Mouse (Mus musculus) limb, embryonic 13.5 days (tissue): Measurements from ENCODE around the gene Parvb. TPM values are rescaled to one million over a fixed set of nuclear protein-coding genes. Genes with fewer than 3 reads are reported as not detected.

ENCODE experiments used
- ATAC-seq: fragments of 200-750 bp; cut with Nextera tagmentation; 2 replicates; pipeline ENCODE4 v1.8.0; 2017; ENCODE audit warnings: low read depth, moderate number of reproducible peaks, moderate TSS enrichment; ENCODE audit not compliant: low FRiP score
- H3K27ac ChIP-seq: fragments of 300-500 bp; sonication (generic); 2 replicates; pipeline ENCODE4 v1.5.1; 2015; ENCODE audit warnings: inconsistent platforms, mild to moderate bottlenecking, moderate library complexity
- H3K27me3 ChIP-seq: fragments of 300-500 bp; sonication (generic); 2 replicates; pipeline ENCODE4 v1.6.1; 2015; ENCODE audit warnings: mild to moderate bottlenecking, inconsistent platforms
- H3K36me3 ChIP-seq: fragments of 300-500 bp; sonication (generic); 2 replicates; pipeline ENCODE4 v1.6.1; 2015; ENCODE audit warnings: inconsistent platforms, mild to moderate bottlenecking, moderate library complexity
- H3K4me1 ChIP-seq: fragments of 300-500 bp; sonication (generic); 2 replicates; pipeline ENCODE4 v1.6.1; 2015; ENCODE audit warnings: inconsistent platforms
- H3K4me2 ChIP-seq: fragments of 300-500 bp; sonication (generic); replicated peaks from 2 replicates; pipeline ENCODE4 v1.6.1; 2015; ENCODE audit warnings: inconsistent platforms, mild to moderate bottlenecking, moderate library complexity
- H3K4me3 ChIP-seq: fragments of 300-500 bp; sonication (generic); 2 replicates; pipeline ENCODE4 v1.5.1; 2015; ENCODE audit warnings: moderate library complexity, mild to moderate bottlenecking, inconsistent platforms
- H3K9ac ChIP-seq: fragments of 300-500 bp; sonication (generic); 2 replicates; pipeline ENCODE4 v1.6.1; 2015; ENCODE audit warnings: mild to moderate bottlenecking, inconsistent platforms
- H3K9me3 ChIP-seq: fragments of 300-500 bp; sonication (generic); 2 replicates; pipeline ENCODE4 v1.6.1; 2016; ENCODE audit warnings: inconsistent platforms
- WGBS: fragments of 180-500 bp; shearing (Covaris S2); methylation state at CpG from one replicate; pipeline ENCODE4 v1.1.7; 2015; 5-methylcytosine and 5-hydroxymethylcytosine counted together
- polyA plus RNA-seq: library from polyadenylated mRNA; unstranded; fragments of >200 nt; fragmentation: Nextera tagmentation; extraction: Ambion mirVana; gene quantifications from 2 replicates; pipeline ENCODE4 v1.2.1, GENCODE M21; 2015

The Parvb gene
- polyA plus RNA-seq, 1 experiment from 2014 or later: 3.7 TPM

- no peaks in the 10 kb centered on the region for H3K36me3 ChIP-seq
- H3K4me2 ChIP-seq: no peak overlapping the region
- peaks cover 5% of the 10 kb centered on the region; the same call in 1 of the 2 replicates for H3K9me3 ChIP-seq
- WGBS: 75% methylated on average over 8 of the region's 8 CpGs
- no peak for ATAC-seq
- no peaks in the 10 kb centered on the region for H3K27me3 ChIP-seq
- H3K27ac ChIP-seq: no peak overlapping the region
- no peak overlapping the region for H3K4me3 ChIP-seq
- peaks cover 12% of the 10 kb centered on the region for H3K4me1 ChIP-seq
- no peak overlapping the region for H3K9ac ChIP-seq
These were observed 89.8 kb downstream of the Parvb start for GRCm38 (mm10) chr15:84321544-84322174.

GRCm38 (mm10) chr15:84323966-84324869, 92.4 kb downstream of the Parvb start, which contains the start of gene Parvg:
Gene Parvg, plus strand, starts transcription at chr15:84324026.
- no peak within 1 kb of the TSS for H3K9ac ChIP-seq
- 70% methylated on average over 10 of the region's 10 CpGs for WGBS
- ATAC-seq: no peak
- H3K9me3 ChIP-seq: no peaks in the 10 kb centered on the region
- H3K4me2 ChIP-seq: no peak within 1 kb of the TSS
- peaks cover 16% of the 10 kb centered on the region for H3K4me1 ChIP-seq
- no peaks in the 10 kb centered on the region for H3K27me3 ChIP-seq
- no peaks in the 10 kb centered on the region for H3K36me3 ChIP-seq
- no peak within 1 kb of the TSS for H3K4me3 ChIP-seq
- H3K27ac ChIP-seq: no peak within 1 kb of the TSS

- 67% methylated on average over 8 of the region's 8 CpGs for WGBS
These were observed 93.2 kb downstream of the Parvb start for GRCm38 (mm10) chr15:84324870-84325553.

GRCm38 (mm10) chr15:84325736-84326135, 93.9 kb downstream of the Parvb start:
- Histone ChIP-seq H3K4me1 (peaks cover 9% of the 10 kb centered on the region), H3K4me2 (no peak overlapping the region), H3K4me3 (no peak overlapping the region), H3K9ac (no peak overlapping the region), H3K9me3 (no peaks in the 10 kb centered on the region), H3K27ac (no peak overlapping the region), H3K27me3 (no peaks in the 10 kb centered on the region), H3K36me3 (no peaks in the 10 kb centered on the region)
- 45% methylated on average over 12 of the region's 12 CpGs for WGBS
- ATAC-seq: no peak

More at GRCm38 (mm10) chr15:84324870-84325553, 93.2 kb downstream of the Parvb start:
- Histone ChIP-seq H3K36me3 (no peaks in the 10 kb centered on the region), H3K4me3 (no peak overlapping the region), H3K9ac (no peak overlapping the region), H3K9me3 (no peaks in the 10 kb centered on the region), H3K4me1 (peaks cover 16% of the 10 kb centered on the region), H3K4me2 (no peak overlapping the region), H3K27ac (no peak overlapping the region), H3K27me3 (no peaks in the 10 kb centered on the region)
- ATAC-seq: no peak

- Histone ChIP-seq H3K4me2 (no peak overlapping the region), H3K27ac (no peak overlapping the region), H3K4me1 (peaks cover 9% of the 10 kb centered on the region), H3K9ac (no peak overlapping the region), H3K9me3 (no peaks in the 10 kb centered on the region), H3K27me3 (no peaks in the 10 kb centered on the region), H3K36me3 (no peaks in the 10 kb centered on the region), H3K4me3 (no peak overlapping the region)
- 72% methylated on average over 10 of the region's 10 CpGs for WGBS
- no peak for ATAC-seq
These were observed 97.0 kb downstream of the Parvb start for GRCm38 (mm10) chr15:84328870-84329269.

- no peak overlapping the region for H3K27ac ChIP-seq
- H3K9me3 ChIP-seq: no peaks in the 10 kb centered on the region
- no peak overlapping the region for H3K9ac ChIP-seq
- no peaks in the 10 kb centered on the region for H3K27me3 ChIP-seq
- no peak for ATAC-seq
- peaks cover 8% of the 10 kb centered on the region for H3K4me1 ChIP-seq
- no peak overlapping the region for H3K4me2 ChIP-seq
- no peaks in the 10 kb centered on the region for H3K36me3 ChIP-seq
- no peak overlapping the region for H3K4me3 ChIP-seq
- 90% methylated on average over 8 of the region's 8 CpGs for WGBS
These were observed 98.1 kb downstream of the Parvb start for GRCm38 (mm10) chr15:84329940-84330339.

GRCm38 (mm10) chr15:84331066-84331612, 99.3 kb downstream of the Parvb start:
- no peak overlapping the region for H3K27ac ChIP-seq
- 88% methylated on average over 4 of the region's 4 CpGs for WGBS
- H3K36me3 ChIP-seq: no peaks in the 10 kb centered on the region
- H3K9ac ChIP-seq: no peak overlapping the region
- no peak overlapping the region for H3K4me3 ChIP-seq
- ATAC-seq: no peak
- no peaks in the 10 kb centered on the region for H3K27me3 ChIP-seq
- no peak overlapping the region for H3K4me2 ChIP-seq
- H3K9me3 ChIP-seq: no peaks in the 10 kb centered on the region
- 0 out of 2 replicates have a peak, but pooled peaks cover 4% of the 10 kb centered on the region for H3K4me1 ChIP-seq

- 40% methylated on average over 12 of the region's 12 CpGs for WGBS
These were observed 104.5 kb downstream of the Parvb start for GRCm38 (mm10) chr15:84336281-84336817.

GRCm38 (mm10) chr15:84337599-84337998, 105.8 kb downstream of the Parvb start:
- ATAC-seq: no peak
- Histone ChIP-seq H3K4me1 (peaks cover 7% of the 10 kb centered on the region), H3K27ac (no peak overlapping the region), H3K4me2 (no peak overlapping the region), H3K36me3 (no peaks in the 10 kb centered on the region), H3K9ac (no peak overlapping the region), H3K9me3 (no peaks in the 10 kb centered on the region), H3K27me3 (peaks cover 7% of the 10 kb centered on the region; the same call in 1 of the 2 replicates), H3K4me3 (no peak overlapping the region)
- 74% methylated on average over 5 of the region's 5 CpGs for WGBS

More at GRCm38 (mm10) chr15:84336281-84336817, 104.5 kb downstream of the Parvb start:
- ATAC-seq: no peak
- no peak overlapping the region for H3K4me2 ChIP-seq
- H3K4me3 ChIP-seq: no peak overlapping the region
- 0 out of 2 replicates have a peak, but pooled peaks cover 3% of the 10 kb centered on the region for H3K27me3 ChIP-seq
- H3K36me3 ChIP-seq: no peaks in the 10 kb centered on the region
- H3K9ac ChIP-seq: no peak overlapping the region
- no peak overlapping the region for H3K27ac ChIP-seq
- H3K4me1 ChIP-seq: peaks cover 7% of the 10 kb centered on the region
- H3K9me3 ChIP-seq: no peaks in the 10 kb centered on the region

GRCm38 (mm10) chr15:84340926-84341325, 109.1 kb downstream of the Parvb start:
- peaks cover 25% of the 10 kb centered on the region for H3K4me1 ChIP-seq
- peaks cover 7% of the 10 kb centered on the region; the same call in 1 of the 2 replicates for H3K27me3 ChIP-seq
- no peaks in the 10 kb centered on the region for H3K9me3 ChIP-seq
- no peak overlapping the region for H3K9ac ChIP-seq
- no peaks in the 10 kb centered on the region for H3K36me3 ChIP-seq
- H3K4me3 ChIP-seq: no peak overlapping the region
- H3K4me2 ChIP-seq: no peak overlapping the region
- WGBS: 49% methylated on average over 2 of the region's 2 CpGs
- ATAC-seq: no peak
- no peak overlapping the region for H3K27ac ChIP-seq

GRCm38 (mm10) chr15:84348769-84349168, 116.9 kb downstream of the Parvb start:
- no peak overlapping the region for H3K9ac ChIP-seq
- no peak overlapping the region for H3K27ac ChIP-seq
- H3K9me3 ChIP-seq: peaks cover 9% of the 10 kb centered on the region; the same call in 1 of the 2 replicates
- no peak for ATAC-seq
- H3K4me3 ChIP-seq: no peak overlapping the region
- H3K27me3 ChIP-seq: no peaks in the 10 kb centered on the region
- WGBS: 94% methylated on average over 4 of the region's 4 CpGs
- H3K4me2 ChIP-seq: no peak overlapping the region
- H3K36me3 ChIP-seq: no peaks in the 10 kb centered on the region
- peaks cover 31% of the 10 kb centered on the region for H3K4me1 ChIP-seq
